Mouse (Mus musculus): ENCODE results near the gene Cpsf6. TPM values are rescaled to one million over a fixed set of nuclear protein-coding genes. Genes with fewer than 3 reads are reported as not detected.
"Not testable (repeated sequence)": the region's sequence is repeated elsewhere in the genome, so short reads cannot be mapped to it uniquely, and the experiment has no call there.

The Cpsf6 gene
- polyA plus RNA-seq, 1 experiment from 2014 or later: 161 TPM

DNA sequence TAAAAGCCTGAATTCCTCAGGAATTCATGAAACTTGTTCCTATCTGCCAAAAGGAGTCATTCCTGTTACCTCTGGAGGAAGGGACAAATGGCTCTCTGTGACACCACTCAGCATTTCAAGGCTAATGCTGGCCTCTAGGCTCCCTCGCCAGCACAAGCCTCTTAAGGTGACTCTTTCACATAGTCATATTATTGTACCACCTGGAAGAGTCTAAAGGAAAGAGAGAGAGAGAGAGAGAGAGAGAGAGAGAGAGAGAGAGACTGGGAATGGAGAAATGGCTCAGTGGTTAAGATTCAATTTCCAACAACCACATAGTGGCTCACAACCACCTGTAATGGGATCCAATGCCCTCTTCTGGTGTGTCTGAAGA lies 9.5 kb upstream of the Cpsf6 start:
- H3K9me3 ChIP-seq: no peaks in the 10 kb centered on the region
- no peak for ATAC-seq (ENCODE audit: insufficient number of reproducible peaks, insufficient read depth, low FRiP score, low TSS enrichment, low read depth)
- H3K4me2 ChIP-seq: no peak overlapping the region
- WGBS: 77% methylated on average over 1 of the region's 1 CpGs
- H3K27me3 ChIP-seq: peaks cover 9% of the 10 kb centered on the region; the same call in 1 of the 2 replicates
- H3K27ac ChIP-seq: no peak overlapping the region
- H3K9ac ChIP-seq: no peak overlapping the region
- no peaks in the 10 kb centered on the region for H3K36me3 ChIP-seq
- no peak overlapping the region for H3K4me3 ChIP-seq
- H3K4me1 ChIP-seq: 0 out of 2 replicates have a peak, but pooled peaks cover 3% of the 10 kb centered on the region

- peaks cover 9% of the 10 kb centered on the region; the same call in 1 of the 2 replicates for H3K27me3 ChIP-seq
- H3K4me2 ChIP-seq: no peak overlapping the region
- no peaks in the 10 kb centered on the region for H3K9me3 ChIP-seq
- H3K36me3 ChIP-seq: no peaks in the 10 kb centered on the region
- no peak overlapping the region for H3K9ac ChIP-seq
- H3K27ac ChIP-seq: no peak overlapping the region
- H3K4me3 ChIP-seq: no peak overlapping the region
- 54% methylated on average over 2 of the region's 2 CpGs for WGBS
- ATAC-seq (ENCODE audit: insufficient number of reproducible peaks, insufficient read depth, low FRiP score, low TSS enrichment, low read depth): no peak
- H3K4me1 ChIP-seq: 0 out of 2 replicates have a peak, but pooled peaks cover 3% of the 10 kb centered on the region
These were observed 9.0 kb upstream of the Cpsf6 start for GRCm38 (mm10) chr10:117388637-117389370.

GRCm38 (mm10) chr10:117387961-117388636 lies 8.3 kb upstream of the Cpsf6 start:
- not testable (repeated sequence) for H3K27me3 ChIP-seq; H3K4me1 ChIP-seq; H3K4me2 ChIP-seq; H3K9ac ChIP-seq; H3K4me3 ChIP-seq; H3K9me3 ChIP-seq; ATAC-seq (ENCODE audit: insufficient number of reproducible peaks, insufficient read depth, low FRiP score, low TSS enrichment, low read depth); H3K27ac ChIP-seq; H3K36me3 ChIP-seq
- 50% methylated on average over 3 of the region's 3 CpGs for WGBS

DNA sequence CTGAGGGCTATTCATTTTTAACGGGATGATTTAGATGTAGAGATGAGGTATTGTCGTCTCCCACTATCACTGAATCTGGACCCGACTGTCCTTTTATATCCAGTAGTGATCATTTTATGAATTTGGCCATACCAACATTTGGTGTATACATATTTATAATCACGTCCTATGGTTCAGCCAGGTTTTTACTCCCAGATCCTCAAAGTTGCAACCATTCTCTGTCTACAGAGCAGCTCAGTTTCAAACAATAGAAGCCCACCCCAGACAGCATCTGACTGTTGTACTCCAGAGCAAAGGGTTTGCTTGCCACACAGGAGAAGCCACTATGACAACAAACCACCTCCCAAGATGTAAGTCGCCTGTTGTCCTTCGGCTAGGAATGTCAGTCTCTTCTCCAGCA lies 7.2 kb upstream of the Cpsf6 start:
- WGBS: 84% methylated on average over 6 of the region's 6 CpGs

GRCm38 (mm10) chr10:117386261-117386660 lies 6.4 kb upstream of the Cpsf6 start:
- H3K4me3 ChIP-seq: no peak overlapping the region
- no peaks in the 10 kb centered on the region for H3K9me3 ChIP-seq
- H3K9ac ChIP-seq: no peak overlapping the region
- H3K27ac ChIP-seq: no peak overlapping the region
- no peak for ATAC-seq (ENCODE audit: insufficient number of reproducible peaks, insufficient read depth, low FRiP score, low TSS enrichment, low read depth)
- H3K36me3 ChIP-seq: no peaks in the 10 kb centered on the region
- peaks cover 9% of the 10 kb centered on the region; the same call in 1 of the 2 replicates for H3K27me3 ChIP-seq
- no peaks in the 10 kb centered on the region for H3K4me1 ChIP-seq
- H3K4me2 ChIP-seq: no peak overlapping the region
- WGBS: 91% methylated on average over 1 of the region's 1 CpGs

More for the DNA sequence above, 7.2 kb upstream of the Cpsf6 start:
- Histone ChIP-seq H3K27ac (no peak overlapping the region), H3K9ac (no peak overlapping the region), H3K36me3 (no peaks in the 10 kb centered on the region), H3K4me3 (no peak overlapping the region), H3K4me1 (no peaks in the 10 kb centered on the region), H3K4me2 (no peak overlapping the region), H3K9me3 (no peaks in the 10 kb centered on the region), H3K27me3 (peaks cover 9% of the 10 kb centered on the region; the same call in 1 of the 2 replicates)
- ATAC-seq (ENCODE audit: insufficient number of reproducible peaks, insufficient read depth, low FRiP score, low TSS enrichment, low read depth): no peak

DNA sequence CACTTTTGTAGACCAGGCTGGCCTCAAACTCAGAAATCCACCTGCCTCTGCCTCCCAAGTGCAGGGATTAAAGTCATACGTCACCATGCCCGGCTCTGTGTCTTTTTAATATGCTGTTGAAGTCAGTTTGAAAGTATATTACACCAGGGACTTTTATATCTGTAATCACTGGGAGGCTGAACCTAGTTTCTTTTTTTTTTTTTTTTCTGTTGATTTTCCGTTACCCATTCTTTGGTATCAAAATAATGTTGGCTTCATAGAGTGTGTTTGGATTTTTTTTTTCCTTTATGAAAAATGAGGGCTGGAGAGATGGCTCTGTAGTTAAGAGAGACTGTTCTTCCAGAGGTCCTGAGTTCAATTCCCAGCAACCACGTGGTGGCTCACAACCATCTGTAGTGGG lies 5.6 kb upstream of the Cpsf6 start:
- Histone ChIP-seq H3K4me2 (no peak overlapping the region), H3K27ac (no peak overlapping the region), H3K4me1 (no peaks in the 10 kb centered on the region), H3K9me3 (no peaks in the 10 kb centered on the region), H3K36me3 (no peaks in the 10 kb centered on the region), H3K27me3 (peaks cover 5% of the 10 kb centered on the region; the same call in 1 of the 2 replicates), H3K9ac (no peak overlapping the region), H3K4me3 (no peak overlapping the region)
- WGBS: 85% methylated on average over 4 of the region's 4 CpGs
- no peak for ATAC-seq (ENCODE audit: insufficient number of reproducible peaks, insufficient read depth, low FRiP score, low TSS enrichment, low read depth)

DNA sequence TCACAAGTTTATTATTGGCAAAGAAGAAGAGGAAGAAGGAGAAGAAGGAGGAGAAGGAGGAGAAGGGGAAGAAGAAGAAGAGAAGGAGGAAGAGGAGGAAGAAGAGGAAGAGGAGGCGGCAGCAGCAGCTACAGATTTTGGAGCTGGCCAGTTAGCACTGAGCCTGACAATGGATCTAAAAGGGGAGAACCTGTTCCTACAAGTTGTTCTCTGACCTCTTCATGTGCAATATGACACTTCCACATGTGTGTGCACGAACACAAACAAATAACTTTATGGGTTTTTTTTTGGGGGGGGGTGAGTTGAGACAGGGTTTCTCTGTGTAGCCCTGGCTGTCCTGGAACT lies 5.2 kb upstream of the Cpsf6 start:
- WGBS: 68% methylated on average over 2 of the region's 2 CpGs
- H3K4me3 ChIP-seq: no peak overlapping the region
- H3K4me1 ChIP-seq: no peaks in the 10 kb centered on the region
- H3K27ac ChIP-seq: no peak overlapping the region
- H3K27me3 ChIP-seq: peaks cover 4% of the 10 kb centered on the region; the same call in 1 of the 2 replicates
- no peaks in the 10 kb centered on the region for H3K36me3 ChIP-seq
- no peak overlapping the region for H3K9ac ChIP-seq
- no peak overlapping the region for H3K4me2 ChIP-seq
- H3K9me3 ChIP-seq: no peaks in the 10 kb centered on the region
- ATAC-seq (ENCODE audit: insufficient number of reproducible peaks, insufficient read depth, low FRiP score, low TSS enrichment, low read depth): no peak

DNA sequence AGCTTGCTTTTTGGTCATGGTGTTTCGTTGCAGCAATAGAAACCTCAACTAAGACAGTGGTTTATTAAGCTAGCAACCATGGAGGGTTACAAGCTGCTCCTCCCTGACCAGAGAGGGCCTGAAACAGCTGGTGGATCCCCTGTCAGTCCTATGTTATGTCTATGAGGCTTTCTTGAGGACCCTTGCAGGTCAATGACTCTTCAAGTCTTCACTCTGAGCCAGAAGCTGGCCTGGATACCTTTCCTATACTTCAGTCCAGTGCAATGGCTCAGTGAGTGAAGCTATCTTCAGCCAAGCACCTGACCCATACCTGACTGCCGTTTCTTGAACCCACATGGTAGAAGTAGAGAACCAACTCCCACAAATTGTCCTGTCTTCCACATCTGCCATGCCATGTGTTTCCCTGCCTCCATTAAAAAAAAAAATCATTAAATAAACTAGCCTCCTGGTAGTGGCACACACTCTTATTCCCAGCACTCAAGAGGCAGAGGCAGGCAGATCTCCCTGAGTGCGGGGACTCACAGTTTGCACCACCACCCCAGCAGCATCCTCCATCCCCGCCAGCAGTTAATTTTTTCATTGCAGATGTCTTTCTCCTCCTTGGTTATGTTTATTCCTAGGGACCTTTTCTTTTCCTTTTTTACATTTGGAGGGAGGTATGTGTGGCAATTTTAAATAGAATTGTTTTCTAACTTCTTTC lies 4.7 kb upstream of the Cpsf6 start:
- no peaks in the 10 kb centered on the region for H3K4me1 ChIP-seq
- H3K4me3 ChIP-seq: no peak overlapping the region
- peaks cover 3% of the 10 kb centered on the region; the same call in 1 of the 2 replicates for H3K27me3 ChIP-seq
- 85% methylated on average over 4 of the region's 4 CpGs for WGBS
- no peak overlapping the region for H3K9ac ChIP-seq
- H3K36me3 ChIP-seq: no peaks in the 10 kb centered on the region
- ATAC-seq (ENCODE audit: insufficient number of reproducible peaks, insufficient read depth, low FRiP score, low TSS enrichment, low read depth): no peak
- H3K9me3 ChIP-seq: no peaks in the 10 kb centered on the region
- H3K4me2 ChIP-seq: no peak overlapping the region
- no peak overlapping the region for H3K27ac ChIP-seq

DNA sequence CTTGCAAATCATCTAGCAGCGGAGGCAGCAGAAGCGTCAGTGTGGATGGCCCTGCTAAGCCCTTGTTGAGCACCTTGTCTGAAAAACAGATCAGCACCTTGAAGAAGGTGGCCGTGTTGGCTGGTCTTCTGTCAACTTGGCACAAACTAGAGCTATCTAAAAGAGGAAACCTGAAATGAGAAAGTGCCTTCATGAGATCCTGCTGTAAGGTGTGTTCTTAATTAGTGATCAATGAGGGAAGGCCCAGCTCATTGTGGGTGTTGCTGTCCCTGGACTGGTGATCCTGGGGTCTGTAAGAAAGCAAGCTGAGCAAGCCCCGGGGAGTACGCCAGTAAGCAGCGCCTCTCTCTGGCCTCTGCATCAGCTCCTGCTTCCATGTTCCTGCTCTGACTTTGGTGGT lies 4.1 kb upstream of the Cpsf6 start:
- H3K9me3 ChIP-seq: no peaks in the 10 kb centered on the region
- H3K36me3 ChIP-seq: no peaks in the 10 kb centered on the region
- H3K4me3 ChIP-seq: no peak overlapping the region
- WGBS: 67% methylated on average over 6 of the region's 6 CpGs
- H3K9ac ChIP-seq: no peak overlapping the region
- no peaks in the 10 kb centered on the region for H3K4me1 ChIP-seq
- no peak for ATAC-seq (ENCODE audit: insufficient number of reproducible peaks, insufficient read depth, low FRiP score, low TSS enrichment, low read depth)
- H3K27me3 ChIP-seq: no peaks in the 10 kb centered on the region
- no peak overlapping the region for H3K4me2 ChIP-seq
- no peak overlapping the region for H3K27ac ChIP-seq

DNA sequence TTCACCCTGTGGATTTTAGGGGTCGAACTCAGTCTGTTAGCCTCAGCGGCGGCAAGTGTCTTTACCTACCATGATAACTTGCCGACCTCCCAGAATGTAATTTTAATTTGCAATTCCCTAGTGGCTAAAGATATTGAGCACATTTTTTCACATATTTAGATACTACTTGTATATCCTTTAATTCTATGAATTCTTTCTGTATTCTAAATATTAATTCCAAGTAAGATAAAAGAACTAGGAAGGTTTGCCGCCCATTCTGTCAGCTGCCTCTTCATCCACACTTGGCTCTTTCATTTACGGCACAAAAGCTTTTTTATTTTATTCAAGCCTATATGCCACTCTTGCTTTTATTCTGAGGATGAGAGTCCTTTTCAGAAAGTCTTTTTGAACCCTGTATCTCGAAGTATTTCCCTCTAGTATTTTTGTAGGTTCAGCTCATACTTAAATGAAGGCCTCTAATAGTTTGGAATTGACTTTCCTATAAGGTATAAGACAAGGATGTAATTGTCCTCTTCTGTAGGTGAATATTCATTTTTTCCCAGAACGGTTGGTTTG lies 3.3 kb upstream of the Cpsf6 start:
- no peaks in the 10 kb centered on the region for H3K27me3 ChIP-seq
- no peak for ATAC-seq (ENCODE audit: insufficient number of reproducible peaks, insufficient read depth, low FRiP score, low TSS enrichment, low read depth)
- no peaks in the 10 kb centered on the region for H3K36me3 ChIP-seq
- no peaks in the 10 kb centered on the region for H3K4me1 ChIP-seq
- no peak overlapping the region for H3K4me2 ChIP-seq
- H3K27ac ChIP-seq: no peak overlapping the region
- H3K9ac ChIP-seq: no peak overlapping the region
- H3K4me3 ChIP-seq: no peak overlapping the region
- no peaks in the 10 kb centered on the region for H3K9me3 ChIP-seq
- 85% methylated on average over 8 of the region's 8 CpGs for WGBS

DNA sequence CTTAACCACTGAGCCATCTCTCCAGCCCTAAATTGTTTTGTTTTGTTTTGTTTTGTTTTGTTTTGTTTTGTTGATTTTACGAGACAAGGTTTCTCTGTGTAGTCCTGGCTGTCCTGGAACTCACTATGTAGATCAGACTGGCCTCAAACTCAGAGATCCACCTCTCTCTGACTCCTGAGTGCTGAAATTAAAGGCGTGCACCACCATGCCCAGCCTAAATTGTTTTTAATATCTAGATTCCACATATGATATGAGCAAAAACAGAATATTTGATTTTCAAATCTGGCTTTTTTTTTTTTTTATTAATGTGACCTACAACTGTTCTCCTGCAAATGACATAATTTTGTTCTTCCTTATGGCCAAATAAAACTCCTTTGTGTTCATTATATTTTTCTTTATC lies 2.3 kb upstream of the Cpsf6 start:
- H3K9me3 ChIP-seq: no peaks in the 10 kb centered on the region
- WGBS: 80% methylated on average over 2 of the region's 2 CpGs
- H3K4me1 ChIP-seq: 0 out of 2 replicates have a peak, but pooled peaks cover 3% of the 10 kb centered on the region
- H3K36me3 ChIP-seq: no peaks in the 10 kb centered on the region
- no peak overlapping the region for H3K4me3 ChIP-seq
- H3K4me2 ChIP-seq: no peak overlapping the region
- ATAC-seq (ENCODE audit: insufficient number of reproducible peaks, insufficient read depth, low FRiP score, low TSS enrichment, low read depth): no peak
- no peak overlapping the region for H3K9ac ChIP-seq
- H3K27me3 ChIP-seq: no peaks in the 10 kb centered on the region
- H3K27ac ChIP-seq: no peak overlapping the region

Data from embryonic facial prominence, embryonic 13.5 days (tissue).